Mouse (Mus musculus) left cerebral cortex, postnatal 36 days (tissue): ENCODE results near the gene Csk. TPM values are rescaled to one million over a fixed set of nuclear protein-coding genes. Genes with fewer than 3 reads are reported as not detected.

ENCODE experiments used
- DNase-seq, 2 experiments: peaks; one replicate each; pipeline ENCODE4 v3.0.0; 2021 to 2022; ENCODE audit warnings: low spot score in 2 of 2, mixed read lengths in 1 of 2
- intact Hi-C: fragments of 180-260 bp; cut with DNase I; formaldehyde crosslinking; loops from one replicate; pipeline ENCODE4 v1.15.1; 2025
- total RNA-seq, 2 experiments: library from RNA; stranded (reverse); gene quantifications; 2 replicates each; pipeline ENCODE4 v1.2.3; 2021

Csk gene
- total RNA-seq, 2 experiments from 2014 or later, result 36.7 to 38.6 TPM

DNA sequence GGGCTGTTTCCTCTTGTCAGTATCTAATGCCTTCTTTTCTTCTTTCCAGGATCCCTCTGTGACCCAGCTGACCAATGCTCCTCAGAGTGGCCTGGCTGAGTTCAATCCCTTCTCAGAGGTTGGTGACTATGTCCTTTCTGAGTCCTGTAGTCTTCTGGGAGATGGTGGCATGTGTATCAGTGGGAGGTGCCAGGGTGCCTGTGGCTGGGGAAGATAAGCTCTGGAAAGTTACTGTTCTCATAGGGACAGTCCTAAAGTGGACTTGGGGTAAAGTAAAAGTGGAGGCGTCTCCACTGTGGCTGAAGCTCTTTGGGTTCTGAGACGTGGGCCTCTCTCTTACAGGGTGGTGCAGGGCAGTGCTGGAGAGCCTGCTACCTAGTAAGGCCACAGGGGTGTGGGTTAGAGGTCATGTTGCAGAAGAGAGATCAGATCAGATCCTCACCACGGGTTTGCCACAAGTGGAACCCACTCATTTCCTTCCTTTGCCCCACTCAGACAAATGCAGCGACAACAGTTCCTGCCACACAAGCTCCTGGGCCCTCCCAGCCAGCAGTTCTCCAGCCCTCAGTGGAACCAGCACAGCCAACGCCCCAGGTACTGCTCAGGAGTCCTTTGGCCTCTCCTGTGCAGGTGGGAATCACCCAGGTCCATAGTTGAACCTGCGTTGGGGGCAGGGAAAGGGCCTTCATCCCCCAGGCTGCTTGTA lies 76.1 kb downstream of the Csk start:
- no peak for DNase-seq
- intact Hi-C loops, result no loop called here

Other genes starting within 250 kb of the Csk start
- 10 to 100 TPM; 13.8 to 16.6 TPM for gene Ppcdc, start 213.5 kb downstream of the Csk start, total RNA-seq
- gene Scamp5, start 185.6 kb downstream of the Csk start, total RNA-seq, result 100 to 1,000 TPM; 381 to 434 TPM
- 10 to 100 TPM; 16.4 to 20.3 TPM for gene Rpp25, start 149.6 kb downstream of the Csk start, total RNA-seq
- 100 to 1,000 TPM; 378 to 426 TPM for gene Cox5a, start 132.4 kb downstream of the Csk start, total RNA-seq
- gene Fam219b, start 116.1 kb downstream of the Csk start, total RNA-seq, result 10 to 100 TPM; 17.3 to 21.5 TPM
- 10 to 100 TPM; 63.6 to 66.3 TPM for gene Mpi, start 100.9 kb downstream of the Csk start, total RNA-seq
- gene Scamp2, start 92.7 kb downstream of the Csk start, total RNA-seq, result 10 to 100 TPM; 18.2 to 24.2 TPM
- gene Ulk3, start 64.2 kb downstream of the Csk start, total RNA-seq, result 10 to 100 TPM; 23.9 to 38.5 TPM
- 10 to 100 TPM; 16.3 to 27.4 TPM for gene Cplx3, start 47.4 kb downstream of the Csk start, total RNA-seq
- gene Lman1l, start 32.9 kb downstream of the Csk start, total RNA-seq, result not detected
- gene Cyp1a2, start 30.1 kb upstream of the Csk start, total RNA-seq, result not detected
- under 1 TPM in 1 of 2 experiments, not detected in 1; 0.22 TPM for gene Cyp1a1, start 34.3 kb upstream of the Csk start, total RNA-seq
- gene Edc3, start 54.9 kb upstream of the Csk start, total RNA-seq, result 10 to 100 TPM; 13.2 to 14.9 TPM
- 10 to 100 TPM; 69.2 to 84.8 TPM for gene Clk3, start 112.2 kb upstream of the Csk start, total RNA-seq
- gene Arid3b, start 183.2 kb upstream of the Csk start, total RNA-seq, result 10 to 100 TPM in 1 of 2 experiments, 1 to 10 TPM in 1; 6.4 to 13.5 TPM